Mouse (Mus musculus): ENCODE results near the gene Cnep1r1. TPM values are rescaled to one million over a fixed set of nuclear protein-coding genes. Genes with fewer than 3 reads are reported as not detected.

Gene Cnep1r1
- polyA plus RNA-seq, 1 experiment from 2014 or later = 59.5 TPM

Small RNA genes within 50 kb of the gene (microRNA-seq; reads per million reads assigned to microRNA genes)
- gene Mir7071 = 1.8 reads per million, percentile 6 among the genes with 10 or more reads in this experiment

Other genes starting within 250 kb of the Cnep1r1 start
- 9.2 and 10.9 TPM in 2 replicates for gene Zfp423, start 159.2 kb upstream of the Cnep1r1 start, polyA plus RNA-seq (2015; fragmentation: Nextera tagmentation; extraction: Ambion mirVana)
- gene Heatr3, start 19.1 kb downstream of the Cnep1r1 start, polyA plus RNA-seq (2015; fragmentation: Nextera tagmentation; extraction: Ambion mirVana) = 47.2 and 51.0 TPM in 2 replicates
- 8.5 and 8.9 TPM in 2 replicates for gene Tent4b, start 80.4 kb downstream of the Cnep1r1 start, polyA plus RNA-seq (2015; fragmentation: Nextera tagmentation; extraction: Ambion mirVana)
- gene Adcy7, start 153.6 kb downstream of the Cnep1r1 start, polyA plus RNA-seq (2015; fragmentation: Nextera tagmentation; extraction: Ambion mirVana) = 2.9 and 3.1 TPM in 2 replicates
- 68.6 and 74.4 TPM in 2 replicates for gene Brd7, start 243.4 kb downstream of the Cnep1r1 start, polyA plus RNA-seq (2015; fragmentation: Nextera tagmentation; extraction: Ambion mirVana)